Mouse (Mus musculus) midbrain, embryonic 11.5 days (tissue): ENCODE data around the gene Dand5. TPM values are rescaled to one million over a fixed set of nuclear protein-coding genes. Genes with fewer than 3 reads are reported as not detected.

ENCODE experiments used
- ATAC-seq: fragments of 200-750 bp; cut with Nextera tagmentation; 2 replicates; pipeline ENCODE4 v1.8.0; 2017; ENCODE audit warnings: moderate TSS enrichment, moderate library complexity; ENCODE audit not compliant: low FRiP score
- DNase-seq: peaks from one replicate; pipeline ENCODE4 v3.0.0; 2015; ENCODE audit warnings: low spot score; ENCODE audit errors: missing footprints
- H3K27ac ChIP-seq: fragments of 300-500 bp; sonication (generic); 2 replicates; pipeline ENCODE4 v1.5.1; 2014; ENCODE audit warnings: low read depth, low read length
- H3K27me3 ChIP-seq: fragments of 300-500 bp; sonication (generic); 2 replicates; pipeline ENCODE4 v1.6.1; 2014; ENCODE audit warnings: mild to moderate bottlenecking, low read length, moderate library complexity, mixed read lengths; ENCODE audit not compliant: control insufficient read depth, insufficient read depth
- H3K36me3 ChIP-seq: fragments of 300-500 bp; sonication (generic); 2 replicates; pipeline ENCODE4 v1.6.1; 2014; ENCODE audit warnings: mild to moderate bottlenecking, low read length, moderate library complexity, mixed read lengths; ENCODE audit not compliant: control insufficient read depth, insufficient read depth
- H3K4me1 ChIP-seq: fragments of 300-500 bp; sonication (generic); 2 replicates; pipeline ENCODE4 v1.6.1; 2014; ENCODE audit warnings: low read length; ENCODE audit not compliant: control insufficient read depth, insufficient read depth
- H3K4me2 ChIP-seq: fragments of 300-500 bp; sonication (generic); 2 replicates; pipeline ENCODE4 v1.6.1; 2014; ENCODE audit warnings: mild to moderate bottlenecking, moderate library complexity
- H3K4me3 ChIP-seq: fragments of 300-500 bp; sonication (generic); 2 replicates; pipeline ENCODE4 v1.5.1; 2014; ENCODE audit warnings: low read depth, low read length
- H3K9ac ChIP-seq: fragments of 300-500 bp; sonication (generic); 2 replicates; pipeline ENCODE4 v1.6.1; 2014; ENCODE audit warnings: low read length
- H3K9me3 ChIP-seq: fragments of 300-500 bp; sonication (generic); 2 replicates; pipeline ENCODE4 v1.6.1; 2016; ENCODE audit warnings: low read length; ENCODE audit not compliant: control insufficient read depth
- WGBS: fragments of 180-500 bp; shearing (Covaris S2); extraction: QIAGEN DNeasy Blood & Tissue Kit; methylation state at CpG from one replicate; pipeline ENCODE4 v1.1.7; 2014; 5-methylcytosine and 5-hydroxymethylcytosine counted together
- polyA plus RNA-seq: library from polyadenylated mRNA; unstranded; fragments of >200 nt; fragmentation: Nextera tagmentation; extraction: Ambion mirVana; gene quantifications from 2 replicates; pipeline ENCODE4 v1.2.1, GENCODE M21; 2014

Gene Dand5
- polyA plus RNA-seq, 1 experiment from 2014 or later: 4.6 TPM

DNA sequence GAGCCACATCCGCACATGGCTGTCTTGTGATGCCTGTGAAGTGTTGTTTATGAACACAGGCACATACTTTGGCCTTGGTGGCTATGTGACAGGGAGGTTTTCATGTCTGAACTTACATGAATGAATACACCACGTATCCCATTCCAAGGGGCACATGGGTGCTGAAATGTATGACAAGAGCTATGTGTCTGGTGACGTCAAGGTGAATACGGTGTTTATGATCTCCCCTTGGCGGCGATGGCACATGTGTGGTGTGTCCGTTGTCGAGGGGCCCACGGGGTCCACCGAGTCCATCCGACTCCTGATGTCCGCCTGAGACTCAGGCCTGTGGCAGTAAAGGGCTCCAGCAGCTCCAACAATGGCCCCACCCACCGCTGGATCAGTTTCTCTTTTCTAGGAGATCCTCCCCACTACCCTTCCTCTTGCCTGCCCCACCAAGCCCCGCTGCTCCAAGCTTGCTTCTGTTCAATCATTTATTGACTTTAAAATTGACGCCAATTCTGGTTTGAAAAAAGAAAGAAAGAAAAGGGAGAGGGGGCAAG lies 25.3 kb downstream of the Dand5 start:
- Histone ChIP-seq H3K4me1 (peaks cover 8% of the 10 kb centered on the region), H3K27ac (no peak overlapping the region), H3K4me2 (no peak overlapping the region), H3K4me3 (no peak overlapping the region), H3K9me3 (no peaks in the 10 kb centered on the region), H3K9ac (no peak overlapping the region), H3K27me3 (peaks cover 92% of the 10 kb centered on the region), H3K36me3 (no peaks in the 10 kb centered on the region)
- ATAC-seq (no peak), DNase-seq (no peak)
- WGBS: 77% methylated on average over 15 of the region's 15 CpGs

DNA sequence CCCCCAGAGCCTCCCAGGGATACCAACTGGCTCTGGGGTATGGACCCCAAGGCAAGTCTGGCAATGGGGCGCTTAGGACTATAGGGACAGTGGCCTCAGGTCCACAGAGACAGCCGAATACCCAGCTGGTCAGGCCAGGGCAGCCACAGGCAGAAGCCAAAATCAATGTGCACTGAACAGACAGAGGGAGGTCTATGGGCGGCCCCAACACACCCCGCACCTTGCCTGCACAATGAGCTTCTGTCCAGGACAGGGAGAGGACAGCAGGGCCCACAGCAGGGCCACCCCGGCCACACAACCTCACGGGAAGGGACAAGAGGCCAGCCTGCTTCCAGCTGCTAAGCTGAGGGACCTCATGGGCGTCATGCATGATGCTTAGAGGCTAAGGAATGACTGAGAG lies 28.1 kb downstream of the Dand5 start:
- H3K27ac ChIP-seq: no peak overlapping the region
- H3K4me1 ChIP-seq: peaks cover 5% of the 10 kb centered on the region
- H3K4me2 ChIP-seq: no peak overlapping the region
- no peak overlapping the region for H3K4me3 ChIP-seq
- H3K9me3 ChIP-seq: no peaks in the 10 kb centered on the region
- no peak overlapping the region for H3K9ac ChIP-seq
- DNase-seq (peak; percentile 85), ATAC-seq (no peak)
- no peaks in the 10 kb centered on the region for H3K36me3 ChIP-seq
- WGBS: 54% methylated on average over 7 of the region's 7 CpGs
- peaks cover 90% of the 10 kb centered on the region for H3K27me3 ChIP-seq

DNA sequence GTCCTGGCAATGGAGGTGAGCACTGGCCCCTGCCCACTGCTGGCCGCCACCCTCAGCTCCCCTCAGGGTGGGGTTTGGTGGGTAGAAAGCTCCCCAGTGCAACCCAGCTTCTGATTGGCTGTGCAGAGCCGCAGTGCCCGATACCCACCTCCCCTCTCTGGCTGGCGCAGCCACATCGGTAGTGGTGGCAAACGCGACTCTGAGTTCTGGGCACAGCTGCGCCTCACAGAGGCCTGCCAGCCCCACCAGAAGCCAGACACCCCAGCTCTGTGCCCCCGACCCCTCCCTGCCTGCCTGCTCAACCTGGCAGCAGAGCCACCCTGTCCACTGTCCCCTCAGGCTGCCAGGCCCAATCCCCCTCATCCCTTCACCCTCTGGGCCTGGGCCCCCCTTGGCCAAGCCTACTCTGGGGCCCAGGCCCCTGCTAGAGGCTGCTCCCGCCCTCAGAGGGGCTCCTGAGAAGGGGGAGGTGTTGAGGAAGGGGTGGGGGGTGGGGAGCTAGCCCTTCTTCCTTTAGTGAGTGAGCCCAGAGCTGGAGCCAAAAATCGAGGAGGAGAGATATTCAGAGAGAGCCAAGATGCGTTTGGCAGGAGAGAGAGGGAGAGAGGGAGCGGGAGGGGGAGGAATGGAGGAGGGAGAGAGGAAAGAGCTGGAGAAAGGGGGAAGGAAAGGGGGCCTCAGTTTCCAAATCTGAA lies 28.7 kb downstream of the Dand5 start:
- ATAC-seq (no peak), DNase-seq (no peak)
- Histone ChIP-seq H3K9me3 (no peaks in the 10 kb centered on the region), H3K27me3 (peaks cover 90% of the 10 kb centered on the region), H3K9ac (no peak overlapping the region; the same call in 1 of the 2 replicates), H3K4me2 (no peak overlapping the region), H3K36me3 (no peaks in the 10 kb centered on the region), H3K4me1 (peaks cover 2% of the 10 kb centered on the region; the same call in 1 of the 2 replicates), H3K27ac (no peak overlapping the region), H3K4me3 (no peak overlapping the region)
- WGBS: 62% methylated on average over 13 of the region's 13 CpGs

DNA sequence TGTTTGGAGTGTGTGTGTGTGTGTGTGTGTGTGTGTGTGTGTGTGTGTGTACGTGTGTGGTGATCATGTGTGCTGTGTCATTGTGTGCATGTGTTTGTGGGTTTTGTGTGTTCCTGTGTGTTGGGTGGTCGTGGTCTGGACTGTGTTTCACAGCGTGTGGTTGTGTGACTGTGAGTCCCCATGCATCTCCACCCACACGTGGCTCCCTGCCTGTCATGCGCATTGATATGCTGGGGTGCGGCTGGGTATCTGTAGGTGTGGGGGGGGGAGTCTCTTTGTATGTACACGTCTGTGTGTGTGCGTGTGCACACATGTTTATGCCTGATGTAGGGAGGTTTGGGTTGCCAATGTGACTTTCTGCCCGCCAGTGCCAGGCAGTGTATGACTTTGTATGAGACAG lies 29.5 kb downstream of the Dand5 start:
- Histone ChIP-seq H3K27me3 (peaks cover 90% of the 10 kb centered on the region), H3K4me3 (no peak overlapping the region), H3K4me1 (no peaks in the 10 kb centered on the region), H3K4me2 (no peak overlapping the region), H3K36me3 (no peaks in the 10 kb centered on the region), H3K9me3 (no peaks in the 10 kb centered on the region), H3K9ac (no peak overlapping the region), H3K27ac (no peak overlapping the region)
- WGBS: 80% methylated on average over 9 of the region's 9 CpGs
- no peak for DNase-seq
- no peak for ATAC-seq

DNA sequence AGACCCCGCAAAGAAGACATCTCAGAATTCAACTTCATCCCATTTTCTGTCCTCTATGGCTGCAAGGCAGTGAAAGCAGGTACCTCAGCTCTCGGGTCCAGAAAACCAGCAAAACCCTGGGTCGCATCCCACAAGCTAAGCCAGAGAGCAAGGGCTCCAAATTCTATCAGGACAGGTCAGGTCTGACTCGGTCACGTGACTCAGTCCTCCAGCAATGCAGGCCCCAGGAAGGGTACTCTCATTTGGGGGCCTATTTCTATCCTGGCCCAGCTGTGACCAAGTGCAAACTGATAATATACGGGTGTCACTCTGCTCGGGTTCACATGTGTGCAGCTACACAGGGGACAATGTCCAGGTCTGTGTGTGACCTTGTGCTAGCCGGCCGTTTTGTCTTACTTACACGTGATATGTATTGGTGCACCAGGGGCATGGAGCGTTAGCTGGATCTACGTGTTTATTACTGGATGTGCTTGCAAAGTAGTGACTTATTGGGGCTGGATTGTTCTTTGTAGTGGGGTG lies 30.1 kb downstream of the Dand5 start:
- H3K4me3 ChIP-seq: no peak overlapping the region
- DNase-seq (no peak), ATAC-seq (no peak)
- H3K9ac ChIP-seq: no peak overlapping the region
- H3K27ac ChIP-seq: no peak overlapping the region
- H3K36me3 ChIP-seq: no peaks in the 10 kb centered on the region
- WGBS: 71% methylated on average over 12 of the region's 12 CpGs
- H3K4me1 ChIP-seq: no peaks in the 10 kb centered on the region
- H3K9me3 ChIP-seq: no peaks in the 10 kb centered on the region
- H3K27me3 ChIP-seq: peaks cover 90% of the 10 kb centered on the region
- H3K4me2 ChIP-seq: no peak overlapping the region

DNA sequence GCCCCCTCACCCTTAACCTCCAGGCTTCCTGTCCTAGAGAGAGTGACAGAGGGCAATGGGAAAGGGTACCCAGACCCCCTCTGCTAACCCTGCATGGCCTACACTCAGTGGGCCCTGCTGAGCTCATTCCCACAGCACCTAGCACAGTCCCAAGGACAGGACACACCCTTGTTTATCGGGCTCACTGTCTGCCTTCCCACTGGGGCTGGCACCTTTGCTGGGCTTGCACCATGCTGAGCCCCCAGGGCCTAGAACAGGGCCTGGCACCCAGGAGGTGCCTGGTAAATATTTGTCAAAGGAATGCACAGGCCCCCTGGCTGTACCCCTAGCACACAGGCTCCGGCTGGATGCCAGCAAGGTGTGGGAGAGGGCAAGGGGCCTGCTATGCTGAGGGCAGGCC lies 32.1 kb downstream of the Dand5 start:
- 80% methylated on average over 2 of the region's 2 CpGs for WGBS
- Histone ChIP-seq H3K9me3 (no peaks in the 10 kb centered on the region), H3K4me3 (no peak overlapping the region), H3K4me1 (no peaks in the 10 kb centered on the region), H3K27ac (no peak overlapping the region), H3K27me3 (peaks cover 90% of the 10 kb centered on the region), H3K9ac (no peak overlapping the region), H3K36me3 (no peaks in the 10 kb centered on the region), H3K4me2 (no peak overlapping the region)
- no peak for DNase-seq
- ATAC-seq: no peak

DNA sequence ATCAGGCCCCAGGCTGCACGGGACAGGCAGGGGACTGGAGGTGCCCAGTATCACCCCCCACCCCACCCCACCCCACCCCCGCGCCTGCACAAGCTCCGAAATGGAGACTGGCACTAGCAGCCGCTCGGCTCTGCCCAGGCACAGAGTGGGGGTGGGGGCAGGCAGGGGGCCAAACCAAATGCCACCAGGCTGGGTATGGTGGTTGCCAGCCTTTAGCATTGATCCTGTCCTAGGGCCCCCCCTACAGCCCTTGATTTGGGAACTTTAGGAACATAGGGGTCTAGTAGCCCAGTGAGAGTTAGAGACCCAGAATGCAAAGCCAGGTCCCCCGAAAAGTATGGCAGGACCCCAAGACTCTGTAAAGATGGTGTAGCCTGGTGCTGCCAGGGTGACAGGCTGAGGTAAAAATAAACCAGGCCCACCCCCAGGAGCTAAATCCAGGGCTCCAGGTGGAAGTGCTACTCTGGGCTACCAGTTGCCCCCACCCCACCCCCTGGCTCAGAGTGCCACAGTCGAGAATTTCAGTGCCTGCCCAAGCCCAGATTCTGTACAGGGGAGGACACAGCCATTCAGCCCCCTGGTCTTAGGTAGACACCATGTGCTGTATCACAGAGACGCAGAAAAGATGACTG lies 32.7 kb downstream of the Dand5 start:
- ATAC-seq: no peak
- H3K9ac ChIP-seq: no peak overlapping the region
- no peak overlapping the region for H3K27ac ChIP-seq
- no peaks in the 10 kb centered on the region for H3K4me1 ChIP-seq
- no peak for DNase-seq
- peaks cover 90% of the 10 kb centered on the region for H3K27me3 ChIP-seq
- H3K9me3 ChIP-seq: no peaks in the 10 kb centered on the region
- H3K4me2 ChIP-seq: no peak overlapping the region
- WGBS: 75% methylated on average over 9 of the region's 9 CpGs
- H3K36me3 ChIP-seq: no peaks in the 10 kb centered on the region
- H3K4me3 ChIP-seq: no peak overlapping the region

DNA sequence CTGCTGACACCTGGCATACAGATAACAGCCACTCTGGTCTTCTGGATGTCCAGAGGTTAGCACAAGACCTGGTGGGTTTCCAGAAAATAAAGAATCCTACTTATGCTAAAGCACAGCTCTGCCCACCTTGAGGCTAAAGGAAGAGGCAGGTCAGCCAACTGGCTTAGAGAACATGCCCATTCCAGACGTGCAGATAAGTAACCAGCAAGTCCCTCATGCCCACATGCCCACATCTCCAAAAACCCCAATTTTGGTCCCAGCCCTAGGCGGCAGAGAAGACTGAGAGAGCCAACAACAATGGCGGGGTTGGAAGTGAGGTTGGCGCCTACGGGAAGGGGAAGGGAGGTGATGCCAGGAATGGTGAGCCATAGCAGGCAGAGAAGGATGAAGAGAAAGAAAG lies 33.3 kb downstream of the Dand5 start:
- WGBS: 48% methylated on average over 5 of the region's 5 CpGs

DNA sequence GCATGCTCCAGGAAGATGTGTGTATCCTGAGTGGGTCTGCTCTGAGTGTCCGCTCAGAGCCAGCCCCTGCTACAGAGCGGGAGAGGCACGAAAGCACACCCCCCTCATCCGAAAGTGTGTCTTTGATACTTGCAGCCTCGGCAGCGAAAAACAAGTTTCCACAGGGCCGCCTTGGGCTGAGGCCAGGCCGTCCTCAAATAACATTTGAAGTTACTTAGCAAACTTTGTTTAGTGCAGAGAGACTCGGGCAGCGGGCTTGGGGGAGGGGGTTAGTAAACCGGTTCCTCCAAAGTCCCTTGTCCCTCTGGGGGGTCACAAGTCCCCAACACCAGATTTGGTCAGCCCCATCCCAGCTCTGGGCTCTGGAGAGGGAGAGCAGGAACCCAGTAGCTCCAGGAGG lies 33.7 kb downstream of the Dand5 start:
- ATAC-seq: no peak

More for the DNA sequence above, 33.3 kb downstream of the Dand5 start:
- no peaks in the 10 kb centered on the region for H3K9me3 ChIP-seq
- DNase-seq: no peak
- no peak overlapping the region for H3K27ac ChIP-seq
- H3K27me3 ChIP-seq: peaks cover 91% of the 10 kb centered on the region
- no peaks in the 10 kb centered on the region for H3K36me3 ChIP-seq
- ATAC-seq: no peak
- H3K4me1 ChIP-seq: no peaks in the 10 kb centered on the region
- H3K9ac ChIP-seq: no peak overlapping the region
- no peak overlapping the region for H3K4me3 ChIP-seq
- H3K4me2 ChIP-seq: no peak overlapping the region

More for the DNA sequence above, 33.7 kb downstream of the Dand5 start:
- 4% methylated on average over 11 of the region's 11 CpGs for WGBS
- no peak overlapping the region for H3K9ac ChIP-seq
- no peak overlapping the region for H3K27ac ChIP-seq
- H3K9me3 ChIP-seq: no peaks in the 10 kb centered on the region
- no peak overlapping the region for H3K4me2 ChIP-seq
- H3K4me1 ChIP-seq: no peaks in the 10 kb centered on the region
- no peaks in the 10 kb centered on the region for H3K36me3 ChIP-seq
- H3K27me3 ChIP-seq: peaks cover 91% of the 10 kb centered on the region
- no peak for DNase-seq
- H3K4me3 ChIP-seq: no peak overlapping the region
